Mouse (Mus musculus): ENCODE results near the gene Atg4b. TPM values are rescaled to one million over a fixed set of nuclear protein-coding genes. Genes with fewer than 3 reads are reported as not detected.
"Not testable (repeated sequence)": the region's sequence is repeated elsewhere in the genome, so short reads cannot be mapped to it uniquely, and the experiment has no call there.

Gene Atg4b
- total and polyA plus RNA-seq, 3 experiments = 6.9 to 91.0 (median 78.9) TPM

- Histone ChIP-seq H3K4me3 (ENCODE audit: low read depth, low read length) (no peak overlapping the region), H3K36me3 (replicated peaks) (peaks cover 61% of the 10 kb centered on the region), H3K9me3 (replicated peaks) (no peaks in the 10 kb centered on the region), H3K4me1 (ENCODE audit: insufficient read depth, low read depth, low read length) (peaks cover 66% of the 10 kb centered on the region), H3K27me3 (ENCODE audit: insufficient read depth, low read length) (no peaks in the 10 kb centered on the region)
- TF ChIP-seq CTCF (IDR thresholded peaks at IDR 0.05; ENCODE audit: low read depth, low read length) = no peak
- TF ChIP-seq GATA2 (IDR thresholded peaks at IDR 0.05; ENCODE audit: borderline replicate concordance, low read depth, low read length) = no peak
- TF ChIP-seq GATA1 (IDR thresholded peaks at IDR 0.05; ENCODE audit: borderline replicate concordance, low read length) = no peak
- no peak for TF ChIP-seq POLR2AphosphoS5 (IDR thresholded peaks at IDR 0.05; ENCODE audit: insufficient replicate concordance, low read depth, low read length)
- TF ChIP-seq TAL1 (conservative IDR thresholded peaks at IDR 0.05; ENCODE audit: low read depth, low read length) = no peak
- ATAC-seq (ENCODE audit: extremely low read depth, insufficient number of reproducible peaks, low FRiP score, poor library complexity, severe bottlenecking) = no peak
- DNase-seq (ENCODE audit: low spot score) = no peak
Observed at GRCm38 (mm10) chr1:93760076-93760475, 8.8 kb downstream of the Atg4b start.

DNA sequence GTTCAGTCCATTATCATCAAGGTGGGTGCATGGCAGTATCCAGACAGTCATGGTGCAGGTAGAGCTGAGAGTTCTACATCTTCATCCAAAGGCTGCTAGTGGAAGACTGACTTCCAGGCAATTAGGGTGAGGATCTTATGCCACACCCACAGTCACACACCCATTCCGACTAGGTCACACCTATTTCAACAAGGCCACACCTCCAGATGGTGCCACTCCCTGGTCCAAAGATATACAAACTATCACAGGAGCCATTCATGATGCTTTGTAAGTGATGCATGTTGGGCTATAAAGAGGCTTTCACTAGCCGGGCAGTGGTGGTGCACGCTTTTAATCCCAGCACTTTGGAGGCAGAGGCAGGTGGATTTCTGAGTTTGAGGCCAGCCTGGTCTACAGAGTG lies 12.2 kb downstream of the Atg4b start:
- H3K4me3 ChIP-seq (ENCODE audit: low read depth, low read length); H3K27me3 ChIP-seq (ENCODE audit: insufficient read depth, low read length); H3K9me3 ChIP-seq (replicated peaks); ATAC-seq (ENCODE audit: extremely low read depth, insufficient number of reproducible peaks, low FRiP score, poor library complexity, severe bottlenecking); DNase-seq (ENCODE audit: low spot score): not testable (repeated sequence)
- Histone ChIP-seq H3K4me1 (ENCODE audit: insufficient read depth, low read depth, low read length) (peaks cover 45% of the 10 kb centered on the region), H3K36me3 (replicated peaks) (peaks cover 72% of the 10 kb centered on the region)

DNA sequence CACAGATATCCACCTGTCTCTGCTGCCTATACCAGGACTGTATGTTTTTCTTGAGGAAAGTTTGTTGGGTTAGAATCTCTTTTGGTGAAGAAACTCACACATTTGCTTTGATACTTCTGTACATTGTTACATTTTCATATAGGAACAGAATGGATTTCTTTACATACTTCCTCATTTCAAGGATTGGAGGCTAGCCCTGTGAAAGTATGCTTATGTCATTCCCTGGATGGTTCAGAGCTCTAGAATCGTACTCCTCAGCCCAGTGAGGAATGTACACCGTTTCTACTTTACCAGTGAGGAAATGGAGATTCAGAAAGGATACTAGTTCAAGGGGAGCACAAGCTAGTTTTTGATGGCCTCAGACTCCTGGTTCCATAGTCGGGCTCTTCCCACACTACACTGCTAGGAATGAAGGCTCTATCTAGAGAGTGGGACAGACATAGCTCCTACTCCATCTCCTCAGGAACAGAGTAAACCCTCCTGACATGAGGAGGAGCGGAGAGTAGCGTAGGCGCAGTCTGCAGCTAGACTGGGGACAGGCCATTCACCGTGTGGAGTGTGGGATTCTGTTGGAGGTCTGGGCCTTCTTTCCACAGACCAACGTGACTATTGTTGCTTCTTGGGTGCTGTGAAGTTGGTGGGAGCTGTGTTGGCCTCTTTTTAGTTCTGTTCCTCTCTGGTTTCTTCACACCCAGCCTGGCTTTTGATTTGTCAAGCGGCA lies 13.7 kb downstream of the Atg4b start:
- peaks cover 30% of the 10 kb centered on the region for H3K4me1 ChIP-seq (ENCODE audit: insufficient read depth, low read depth, low read length)
- H3K27me3 ChIP-seq (ENCODE audit: insufficient read depth, low read length) = no peaks in the 10 kb centered on the region
- no peak overlapping the region for H3K4me3 ChIP-seq (ENCODE audit: low read depth, low read length)
- DNase-seq (ENCODE audit: low spot score) (peak; percentile 19), ATAC-seq (ENCODE audit: extremely low read depth, insufficient number of reproducible peaks, low FRiP score, poor library complexity, severe bottlenecking) (peak; percentile 54)
- peaks cover 77% of the 10 kb centered on the region for H3K36me3 ChIP-seq (replicated peaks)
- TF ChIP-seq POLR2AphosphoS5 (IDR thresholded peaks at IDR 0.05; ENCODE audit: insufficient replicate concordance, low read depth, low read length) = no peak
- TF ChIP-seq CTCF (IDR thresholded peaks at IDR 0.05; ENCODE audit: low read depth, low read length) = no peak
- TF ChIP-seq GATA1 (IDR thresholded peaks at IDR 0.05; ENCODE audit: borderline replicate concordance, low read length) = no peak
- no peak for TF ChIP-seq GATA2 (IDR thresholded peaks at IDR 0.05; ENCODE audit: borderline replicate concordance, low read depth, low read length)
- TF ChIP-seq TAL1 (conservative IDR thresholded peaks at IDR 0.05; ENCODE audit: low read depth, low read length) = no peak
- no peaks in the 10 kb centered on the region for H3K9me3 ChIP-seq (replicated peaks)

DNA sequence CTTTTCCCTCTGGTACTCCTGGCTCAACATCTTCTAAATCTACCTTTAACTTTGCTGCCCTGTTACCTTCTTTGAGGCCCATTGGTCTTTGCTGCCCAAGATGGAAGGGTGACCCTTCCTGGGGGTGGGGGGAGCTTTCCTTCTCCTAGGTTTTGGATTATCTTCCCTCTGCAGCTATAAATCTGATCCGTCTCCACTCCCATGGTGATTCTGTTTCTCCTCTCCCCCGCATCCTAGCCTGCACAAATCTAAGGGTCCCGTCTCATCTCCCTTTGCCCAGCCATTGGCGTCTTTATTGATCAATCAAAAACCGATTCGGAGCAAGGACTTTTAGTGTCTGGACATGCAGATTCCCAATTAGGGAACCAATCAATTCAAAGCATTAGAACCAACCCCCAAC lies 16.3 kb downstream of the Atg4b start:
- peaks cover 25% of the 10 kb centered on the region for H3K4me1 ChIP-seq (ENCODE audit: insufficient read depth, low read depth, low read length)
- DNase-seq (ENCODE audit: low spot score) (no peak), ATAC-seq (ENCODE audit: extremely low read depth, insufficient number of reproducible peaks, low FRiP score, poor library complexity, severe bottlenecking) (no peak)
- peaks cover 3% of the 10 kb centered on the region; the same call in 1 of the 2 replicates for H3K9me3 ChIP-seq (replicated peaks)
- no peaks in the 10 kb centered on the region for H3K27me3 ChIP-seq (ENCODE audit: insufficient read depth, low read length)
- TF ChIP-seq CTCF (IDR thresholded peaks at IDR 0.05; ENCODE audit: low read depth, low read length) = no peak
- no peak for TF ChIP-seq POLR2AphosphoS5 (IDR thresholded peaks at IDR 0.05; ENCODE audit: insufficient replicate concordance, low read depth, low read length)
- no peak for TF ChIP-seq TAL1 (conservative IDR thresholded peaks at IDR 0.05; ENCODE audit: low read depth, low read length)
- no peak for TF ChIP-seq GATA1 (IDR thresholded peaks at IDR 0.05; ENCODE audit: borderline replicate concordance, low read length)
- TF ChIP-seq GATA2 (IDR thresholded peaks at IDR 0.05; ENCODE audit: borderline replicate concordance, low read depth, low read length) = no peak
- peaks cover 83% of the 10 kb centered on the region for H3K36me3 ChIP-seq (replicated peaks)
- H3K4me3 ChIP-seq (ENCODE audit: low read depth, low read length) = no peak overlapping the region

DNA sequence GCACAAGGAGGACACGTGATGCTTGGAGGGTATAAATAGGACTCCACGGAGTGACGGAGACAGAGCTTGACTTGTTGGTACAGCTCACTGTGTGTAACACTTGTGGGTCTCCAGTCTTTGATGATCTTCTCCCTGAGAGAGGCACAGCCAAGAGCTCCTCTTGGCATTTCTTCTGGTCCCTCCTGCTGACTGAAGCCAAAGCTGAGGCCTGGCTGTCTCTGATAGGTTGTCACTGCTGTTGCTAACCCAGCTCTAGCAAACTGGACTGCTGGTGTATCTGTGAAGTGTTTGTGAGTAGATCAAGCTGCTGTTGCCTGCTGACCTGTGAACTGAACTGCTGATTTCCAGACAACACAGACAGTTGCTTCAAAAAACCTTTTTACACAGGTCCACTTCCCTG lies 18.6 kb downstream of the Atg4b start:
- H3K36me3 ChIP-seq (replicated peaks) = peaks cover 90% of the 10 kb centered on the region
- TF ChIP-seq POLR2AphosphoS5 (IDR thresholded peaks at IDR 0.05; ENCODE audit: insufficient replicate concordance, low read depth, low read length) = no peak
- TF ChIP-seq CTCF (IDR thresholded peaks at IDR 0.05; ENCODE audit: low read depth, low read length) = no peak
- no peak for TF ChIP-seq TAL1 (conservative IDR thresholded peaks at IDR 0.05; ENCODE audit: low read depth, low read length)
- no peak for TF ChIP-seq GATA1 (IDR thresholded peaks at IDR 0.05; ENCODE audit: borderline replicate concordance, low read length)
- no peak for TF ChIP-seq GATA2 (IDR thresholded peaks at IDR 0.05; ENCODE audit: borderline replicate concordance, low read depth, low read length)

GRCm38 (mm10) chr1:93776686-93777085 lies 25.4 kb downstream of the Atg4b start:
- Histone ChIP-seq H3K4me1 (ENCODE audit: insufficient read depth, low read depth, low read length) (no peaks in the 10 kb centered on the region), H3K4me3 (ENCODE audit: low read depth, low read length) (no peak overlapping the region), H3K9me3 (replicated peaks) (no peaks in the 10 kb centered on the region), H3K27me3 (ENCODE audit: insufficient read depth, low read length) (no peaks in the 10 kb centered on the region), H3K36me3 (replicated peaks) (peaks cover 93% of the 10 kb centered on the region)
- ATAC-seq (ENCODE audit: extremely low read depth, insufficient number of reproducible peaks, low FRiP score, poor library complexity, severe bottlenecking) (no peak), DNase-seq (ENCODE audit: low spot score) (no peak)
- no peak for TF ChIP-seq GATA2 (IDR thresholded peaks at IDR 0.05; ENCODE audit: borderline replicate concordance, low read depth, low read length)

More for the DNA sequence above, 18.6 kb downstream of the Atg4b start:
- Histone ChIP-seq H3K9me3 (replicated peaks) (peaks cover 3% of the 10 kb centered on the region; the same call in 1 of the 2 replicates), H3K4me1 (ENCODE audit: insufficient read depth, low read depth, low read length) (peaks cover 6% of the 10 kb centered on the region), H3K4me3 (ENCODE audit: low read depth, low read length) (no peak overlapping the region), H3K27me3 (ENCODE audit: insufficient read depth, low read length) (no peaks in the 10 kb centered on the region)
- no peak for DNase-seq (ENCODE audit: low spot score)
- no peak for ATAC-seq (ENCODE audit: extremely low read depth, insufficient number of reproducible peaks, low FRiP score, poor library complexity, severe bottlenecking)

DNA sequence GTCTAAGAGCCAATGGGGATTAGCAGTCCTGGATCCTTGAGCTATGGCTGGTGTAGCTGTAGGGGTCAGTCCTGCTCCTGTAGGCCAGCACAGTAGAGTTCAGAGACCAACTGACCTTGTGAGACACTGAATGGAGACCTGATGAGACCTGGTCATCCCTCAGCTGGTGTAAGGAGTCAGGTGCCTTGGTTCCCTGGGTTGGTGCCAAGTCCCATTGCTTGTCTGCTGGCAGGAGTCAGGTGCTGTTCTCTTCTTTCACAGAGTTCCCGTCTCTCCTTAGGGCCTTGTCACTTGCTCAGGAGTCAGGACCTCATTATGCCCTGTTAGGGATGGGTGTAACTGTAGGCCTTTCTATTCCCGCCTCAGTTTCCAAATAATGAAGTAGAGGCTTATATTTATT lies 35.6 kb downstream of the Atg4b start:
- peaks cover 90% of the 10 kb centered on the region for H3K36me3 ChIP-seq (replicated peaks)
- H3K9me3 ChIP-seq (replicated peaks) = no peaks in the 10 kb centered on the region
- ATAC-seq (ENCODE audit: extremely low read depth, insufficient number of reproducible peaks, low FRiP score, poor library complexity, severe bottlenecking) (no peak), DNase-seq (ENCODE audit: low spot score) (no peak)
- H3K4me1 ChIP-seq (ENCODE audit: insufficient read depth, low read depth, low read length) = peaks cover 23% of the 10 kb centered on the region
- TF ChIP-seq CTCF (IDR thresholded peaks at IDR 0.05; ENCODE audit: low read depth, low read length) (no peak), GATA1 (IDR thresholded peaks at IDR 0.05; ENCODE audit: borderline replicate concordance, low read length) (no peak), TAL1 (conservative IDR thresholded peaks at IDR 0.05; ENCODE audit: low read depth, low read length) (no peak), GATA2 (IDR thresholded peaks at IDR 0.05; ENCODE audit: borderline replicate concordance, low read depth, low read length) (no peak), POLR2AphosphoS5 (IDR thresholded peaks at IDR 0.05; ENCODE audit: insufficient replicate concordance, low read depth, low read length) (no peak)
- no peak overlapping the region for H3K4me3 ChIP-seq (ENCODE audit: low read depth, low read length)
- no peaks in the 10 kb centered on the region for H3K27me3 ChIP-seq (ENCODE audit: insufficient read depth, low read length)

Measured in G1E (cell line).